Mouse (Mus musculus): ENCODE results near the gene Foxa2. TPM values are rescaled to one million over a fixed set of nuclear protein-coding genes. Genes with fewer than 3 reads are reported as not detected.

Gene Foxa2
- 7.3 and 10.0 TPM in 2 replicates for polyA plus RNA-seq (2012; rRNA removed)

DNA sequence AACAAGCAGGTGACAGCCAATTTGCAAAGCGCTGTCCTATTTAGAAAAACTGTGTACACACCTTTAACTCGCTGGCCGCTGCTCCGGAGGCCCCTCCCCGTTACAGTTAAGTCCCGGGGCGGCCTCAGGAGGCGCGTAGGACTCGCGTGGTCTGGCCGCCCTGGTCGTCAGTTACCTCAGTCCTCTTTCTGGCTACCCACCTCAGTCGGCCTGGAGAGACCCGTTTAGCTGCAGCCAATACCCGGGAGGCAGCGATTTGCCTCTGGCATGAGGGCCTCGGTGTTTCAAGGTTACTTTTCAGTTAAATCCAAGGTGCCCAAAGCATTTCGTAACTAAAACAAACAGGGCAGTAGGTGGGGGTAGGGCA is at the start of gene Foxa2:
Gene Foxa2, minus strand, starts transcription at position 171 of the 367 bp plus-strand sequence.
- TF ChIP-seq POLR2A (IDR thresholded peaks at IDR 0.05; ENCODE audit: borderline replicate concordance, extremely low read depth, insufficient read depth, insufficient read length, poor library complexity, severe bottlenecking) (no peak), CTCF (IDR thresholded peaks at IDR 0.05; ENCODE audit: borderline replicate concordance, extremely low read depth, insufficient read depth, insufficient read length) (no peak)
- DNase-seq (ENCODE audit: low read depth): no peak

DNA sequence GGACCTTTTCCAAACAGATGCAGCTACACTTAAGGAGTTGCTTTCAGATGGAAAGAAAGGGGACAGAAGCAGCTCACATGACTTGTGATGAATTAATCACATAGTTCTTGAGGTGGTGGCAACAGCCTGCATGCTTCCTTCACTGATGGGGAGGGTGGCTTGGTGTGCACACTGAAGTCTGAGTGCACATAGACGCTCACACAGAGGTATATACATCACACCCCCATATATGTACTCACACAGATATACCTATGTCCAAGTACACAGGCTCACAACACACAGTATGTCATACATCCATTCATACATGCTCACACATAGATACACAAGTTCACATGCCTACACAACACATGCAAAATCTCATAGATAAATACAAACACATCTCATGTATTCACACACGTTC is 45.3 kb upstream of the Foxa2 start:
- DNase-seq (ENCODE audit: low read depth): no peak
- no peak for TF ChIP-seq CTCF (IDR thresholded peaks at IDR 0.05; ENCODE audit: borderline replicate concordance, extremely low read depth, insufficient read depth, insufficient read length)
- no peak for TF ChIP-seq POLR2A (IDR thresholded peaks at IDR 0.05; ENCODE audit: borderline replicate concordance, extremely low read depth, insufficient read depth, insufficient read length, poor library complexity, severe bottlenecking)

DNA sequence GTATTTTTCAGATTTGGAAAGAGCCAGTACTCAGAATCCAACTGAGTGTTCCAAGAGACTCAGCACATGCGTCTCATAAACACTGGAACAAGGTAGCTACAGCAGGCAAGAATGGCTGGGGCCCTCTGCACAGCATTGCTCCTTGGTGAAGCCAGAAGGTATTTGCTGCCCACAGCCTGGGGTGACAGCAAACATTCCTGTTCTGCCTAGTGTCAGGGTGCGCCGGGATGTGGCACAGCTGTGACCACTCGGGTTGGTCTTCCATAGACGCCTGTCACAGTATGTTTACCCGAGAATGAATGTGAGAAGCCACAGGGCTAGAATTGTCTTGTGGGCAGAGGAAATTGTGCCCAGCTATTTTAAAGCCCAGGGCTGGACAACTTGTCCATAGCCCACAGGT is 44.9 kb upstream of the Foxa2 start:
- no peak for DNase-seq (ENCODE audit: low read depth)

DNA sequence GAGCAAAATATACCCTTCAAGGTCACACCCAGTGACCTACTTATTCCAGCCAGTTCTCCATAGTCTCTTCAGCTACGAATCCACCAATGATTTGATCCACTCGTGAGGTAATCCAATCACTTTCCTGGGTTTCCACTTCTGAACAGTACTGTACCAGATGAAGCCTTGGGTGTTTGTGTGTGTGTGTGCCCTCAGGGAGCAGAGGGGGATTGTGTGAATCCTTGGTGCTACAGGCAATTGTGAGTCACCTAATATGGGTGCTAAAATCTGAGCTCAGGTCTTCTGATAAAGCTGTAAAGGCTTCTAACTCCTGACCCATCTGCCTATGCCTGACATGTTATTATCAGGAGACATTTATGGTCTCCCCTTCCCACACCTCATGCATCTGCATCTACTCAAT is 43.3 kb upstream of the Foxa2 start:
- no peak for DNase-seq (ENCODE audit: low read depth)
- TF ChIP-seq POLR2A (IDR thresholded peaks at IDR 0.05; ENCODE audit: borderline replicate concordance, extremely low read depth, insufficient read depth, insufficient read length, poor library complexity, severe bottlenecking) (no peak), CTCF (IDR thresholded peaks at IDR 0.05; ENCODE audit: borderline replicate concordance, extremely low read depth, insufficient read depth, insufficient read length) (no peak)

More for the DNA sequence above, 44.9 kb upstream of the Foxa2 start:
- TF ChIP-seq POLR2A (IDR thresholded peaks at IDR 0.05; ENCODE audit: borderline replicate concordance, extremely low read depth, insufficient read depth, insufficient read length, poor library complexity, severe bottlenecking) (no peak), CTCF (IDR thresholded peaks at IDR 0.05; ENCODE audit: borderline replicate concordance, extremely low read depth, insufficient read depth, insufficient read length) (no peak)

DNA sequence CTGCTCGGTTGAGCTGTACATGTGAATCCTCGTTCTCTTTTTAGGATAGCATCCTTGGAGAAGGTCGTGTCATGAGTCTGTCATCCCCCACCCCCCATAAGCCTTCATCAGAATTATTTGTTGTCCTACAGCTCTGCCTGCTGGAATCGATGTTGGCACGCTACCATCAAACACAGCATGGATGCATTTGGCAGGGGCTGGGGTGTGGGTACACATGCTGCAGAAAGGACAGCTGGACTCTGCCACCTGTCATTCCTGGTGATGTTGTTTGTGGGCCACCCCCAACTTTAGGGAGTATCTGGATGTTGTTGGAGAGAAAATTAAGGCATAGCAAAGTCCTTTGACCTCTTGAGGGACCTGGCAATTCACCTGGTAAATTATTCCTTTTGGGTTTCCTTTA is 38.8 kb upstream of the Foxa2 start:
- peak; percentile 73 for DNase-seq (ENCODE audit: low read depth)
- TF ChIP-seq POLR2A (IDR thresholded peaks at IDR 0.05; ENCODE audit: borderline replicate concordance, extremely low read depth, insufficient read depth, insufficient read length, poor library complexity, severe bottlenecking) (no peak), CTCF (IDR thresholded peaks at IDR 0.05; ENCODE audit: borderline replicate concordance, extremely low read depth, insufficient read depth, insufficient read length) (no peak)

DNA sequence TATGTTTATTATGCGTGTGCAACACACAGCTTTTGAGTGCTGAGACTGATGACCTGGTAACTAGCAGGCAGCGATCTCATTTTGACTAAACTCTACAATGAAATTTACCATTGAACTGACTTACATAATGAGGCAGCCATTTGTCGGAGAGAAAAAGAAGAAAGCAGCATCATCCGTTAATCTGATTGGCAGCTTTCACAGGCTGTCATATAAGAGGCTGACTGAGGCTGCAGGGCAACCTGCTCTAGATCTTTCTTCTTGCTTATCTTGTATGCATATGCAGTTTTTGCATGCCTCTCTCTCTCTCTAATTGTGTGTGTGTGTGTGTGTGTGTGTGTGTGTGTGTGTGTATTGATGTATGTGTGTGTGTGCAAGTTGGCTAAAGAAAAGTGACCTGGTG is 38.4 kb upstream of the Foxa2 start:
- TF ChIP-seq CTCF (IDR thresholded peaks at IDR 0.05; ENCODE audit: borderline replicate concordance, extremely low read depth, insufficient read depth, insufficient read length) (no peak), POLR2A (IDR thresholded peaks at IDR 0.05; ENCODE audit: borderline replicate concordance, extremely low read depth, insufficient read depth, insufficient read length, poor library complexity, severe bottlenecking) (no peak)
- DNase-seq (ENCODE audit: low read depth): peak; percentile 60

DNA sequence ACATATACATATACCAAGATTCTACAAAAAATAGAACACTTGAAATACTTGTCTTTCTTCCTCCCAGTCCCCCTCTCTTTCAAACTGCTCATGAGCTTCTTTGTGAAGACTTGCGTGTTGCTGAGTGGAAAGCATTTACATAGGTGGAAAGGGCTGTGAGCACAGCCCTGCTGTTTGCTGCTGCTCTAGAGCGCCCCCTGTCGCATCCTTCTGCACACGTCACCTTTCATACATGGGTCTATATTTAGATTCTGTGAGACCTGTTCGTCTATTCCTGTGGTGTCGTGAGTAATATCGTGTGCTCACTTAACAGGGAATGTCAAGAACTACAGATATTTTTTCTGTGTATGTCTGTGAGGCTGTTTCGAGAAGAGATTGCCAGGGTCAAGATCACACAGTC is 35.5 kb upstream of the Foxa2 start:
- DNase-seq (ENCODE audit: low read depth): peak; percentile 69
- peak; percentile 83 for TF ChIP-seq CTCF (IDR thresholded peaks at IDR 0.05; ENCODE audit: borderline replicate concordance, extremely low read depth, insufficient read depth, insufficient read length)
- no peak for TF ChIP-seq POLR2A (IDR thresholded peaks at IDR 0.05; ENCODE audit: borderline replicate concordance, extremely low read depth, insufficient read depth, insufficient read length, poor library complexity, severe bottlenecking)

DNA sequence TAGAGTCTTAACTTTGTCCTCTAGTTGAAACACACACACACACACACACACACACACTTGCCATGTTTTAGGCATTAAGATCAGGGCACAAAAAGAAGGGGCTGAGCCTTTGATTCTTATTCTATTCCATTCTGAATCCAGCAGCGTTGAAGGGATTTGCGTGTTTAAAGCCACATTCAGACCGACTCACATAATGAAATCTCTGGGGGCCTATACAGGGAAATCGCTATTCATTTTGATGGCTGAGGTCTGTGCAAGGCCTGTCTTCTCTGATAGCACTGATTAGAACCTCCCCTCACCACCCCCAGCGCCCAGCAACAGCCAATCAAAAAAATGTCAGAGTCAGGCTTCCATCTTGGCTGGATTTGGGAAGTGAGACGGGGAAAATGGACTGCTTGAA is 13.9 kb upstream of the Foxa2 start:
- no peak for TF ChIP-seq POLR2A (IDR thresholded peaks at IDR 0.05; ENCODE audit: borderline replicate concordance, extremely low read depth, insufficient read depth, insufficient read length, poor library complexity, severe bottlenecking)
- TF ChIP-seq CTCF (IDR thresholded peaks at IDR 0.05; ENCODE audit: borderline replicate concordance, extremely low read depth, insufficient read depth, insufficient read length): no peak
- peak; percentile 56 for DNase-seq (ENCODE audit: low read depth)

DNA sequence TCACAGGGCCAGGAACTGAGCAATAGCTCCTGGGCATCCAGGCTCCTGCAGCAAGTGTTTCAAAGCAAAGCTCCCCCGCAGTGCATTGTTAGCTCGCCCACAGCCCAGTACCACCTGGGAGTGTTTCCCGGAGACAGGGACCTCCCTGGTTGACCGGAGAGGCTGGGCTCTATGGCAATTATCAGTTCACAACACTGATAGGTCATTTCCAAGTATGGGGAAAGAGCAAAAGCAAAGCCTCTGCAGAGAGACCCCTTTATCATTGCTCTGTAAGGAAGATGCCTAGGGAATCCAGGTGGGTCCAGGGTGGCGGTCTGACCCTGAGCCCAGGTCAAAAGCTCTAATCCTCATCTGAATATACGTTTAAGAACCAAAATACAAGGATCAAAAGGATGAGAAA is 6.6 kb upstream of the Foxa2 start:
- no peak for DNase-seq (ENCODE audit: low read depth)
- TF ChIP-seq CTCF (IDR thresholded peaks at IDR 0.05; ENCODE audit: borderline replicate concordance, extremely low read depth, insufficient read depth, insufficient read length) (no peak), POLR2A (IDR thresholded peaks at IDR 0.05; ENCODE audit: borderline replicate concordance, extremely low read depth, insufficient read depth, insufficient read length, poor library complexity, severe bottlenecking) (no peak)

DNA sequence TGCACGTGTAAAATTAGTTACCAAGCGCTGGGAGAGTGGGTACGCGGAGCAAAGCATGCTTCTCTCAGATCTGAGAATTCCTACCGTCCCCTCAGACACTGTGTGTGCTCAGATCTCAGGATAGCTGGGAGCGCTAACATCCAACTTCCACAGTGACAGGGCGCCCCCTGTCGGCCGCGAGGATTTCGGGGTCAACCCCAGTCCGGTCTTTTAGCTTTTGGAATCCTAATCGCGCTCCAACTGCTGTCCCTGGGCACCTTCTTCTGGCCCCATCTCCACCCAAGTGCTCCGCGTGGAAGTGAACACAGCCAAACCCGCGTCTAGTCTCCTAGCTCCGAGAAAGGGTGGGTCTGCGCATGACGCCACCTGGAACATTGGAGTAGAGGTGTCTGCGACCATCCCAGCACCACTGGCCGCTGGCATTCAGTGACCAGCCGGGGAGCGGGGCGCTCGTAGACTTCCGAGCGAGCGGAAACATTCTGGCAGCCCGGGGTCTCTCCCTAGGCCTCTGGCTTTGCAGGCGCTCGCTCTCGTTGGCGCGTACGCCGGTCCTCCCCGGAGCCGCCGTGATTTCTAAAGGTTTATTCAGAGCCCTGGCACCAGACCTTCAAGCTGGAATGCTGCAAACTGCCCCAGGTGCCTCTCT is 1.8 kb upstream of the Foxa2 start:
- peak; percentile 78 for DNase-seq (ENCODE audit: low read depth)
- TF ChIP-seq POLR2A (IDR thresholded peaks at IDR 0.05; ENCODE audit: borderline replicate concordance, extremely low read depth, insufficient read depth, insufficient read length, poor library complexity, severe bottlenecking): no peak
- TF ChIP-seq CTCF (IDR thresholded peaks at IDR 0.05; ENCODE audit: borderline replicate concordance, extremely low read depth, insufficient read depth, insufficient read length): peak; percentile 76

DNA sequence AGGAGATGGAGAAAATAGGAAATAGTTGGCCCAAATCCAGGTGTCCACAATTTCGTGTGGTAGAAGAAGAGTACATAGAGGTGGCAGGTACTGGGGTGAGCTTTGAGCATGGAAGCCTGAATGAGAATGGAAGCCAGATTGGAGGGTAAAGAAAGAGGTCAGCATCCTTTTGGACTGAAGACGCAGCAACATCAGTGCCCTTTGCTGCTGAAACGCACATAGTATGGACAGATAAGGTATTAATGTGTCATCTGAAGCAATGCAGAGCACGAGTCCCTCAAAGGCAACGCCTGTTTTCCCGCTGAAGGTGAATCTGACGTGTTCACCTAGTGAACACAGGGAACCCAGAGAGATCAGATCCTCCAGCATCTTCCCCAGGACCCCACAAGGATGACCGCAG is 842 bp upstream of the Foxa2 start:
- no peak for DNase-seq (ENCODE audit: low read depth)

More for the DNA sequence above, 842 bp upstream of the Foxa2 start:
- TF ChIP-seq POLR2A (IDR thresholded peaks at IDR 0.05; ENCODE audit: borderline replicate concordance, extremely low read depth, insufficient read depth, insufficient read length, poor library complexity, severe bottlenecking) (no peak), CTCF (IDR thresholded peaks at IDR 0.05; ENCODE audit: borderline replicate concordance, extremely low read depth, insufficient read depth, insufficient read length) (no peak)
